Mouse (Mus musculus) erythroid progenitor cell, adult 5-6 weeks (primary cell): ENCODE data around the gene Ipo5. TPM values are rescaled to one million over a fixed set of nuclear protein-coding genes. Genes with fewer than 3 reads are reported as not detected.

Experiments used
- ATAC-seq: replicated peaks from 2 replicates; pipeline ENCODE4 v1.8.0; 2016; ENCODE audit warnings: moderate number of reproducible peaks, mild to moderate bottlenecking, moderate TSS enrichment, inconsistent platforms; ENCODE audit not compliant: poor library complexity, low FRiP score, severe bottlenecking
- total RNA-seq, 2 experiments: library from RNA; stranded (forward) in 1 of 2; stranded (reverse) in 1 of 2; fragments of 150-400 nt in 1 of 2; fragments of 186-747, 209-891 nt in 1 of 2; gene quantifications; 2 replicates each; pipeline versions ENCODE4 v1.2.3 to v1.2.4; 2015 to 2017; ENCODE audit warnings: low replicate concordance in 2 of 2

Ipo5 gene
- total RNA-seq, 2 experiments from 2014 or later = 38.1 to 46.9 TPM

DNA sequence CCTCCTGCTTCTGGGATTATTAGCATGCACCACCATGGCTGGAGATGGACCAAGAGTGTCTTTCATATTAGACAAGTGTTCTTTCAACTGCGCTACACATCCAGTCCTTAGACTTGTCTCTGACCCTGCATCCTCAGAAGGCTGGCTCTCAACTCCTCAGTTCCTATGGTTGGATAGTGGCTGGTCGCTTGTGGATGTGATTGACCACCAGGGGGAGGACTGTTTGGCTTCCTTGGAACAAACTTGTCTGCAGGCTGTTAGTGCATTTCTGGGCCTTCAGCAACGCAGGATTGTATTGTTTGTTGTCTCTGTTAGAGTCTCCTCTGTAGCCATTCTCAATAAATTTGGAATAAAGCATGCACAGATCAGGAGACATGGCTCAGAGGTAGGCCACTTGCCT lies 68.5 kb downstream of the Ipo5 start:
- no peak for ATAC-seq

DNA sequence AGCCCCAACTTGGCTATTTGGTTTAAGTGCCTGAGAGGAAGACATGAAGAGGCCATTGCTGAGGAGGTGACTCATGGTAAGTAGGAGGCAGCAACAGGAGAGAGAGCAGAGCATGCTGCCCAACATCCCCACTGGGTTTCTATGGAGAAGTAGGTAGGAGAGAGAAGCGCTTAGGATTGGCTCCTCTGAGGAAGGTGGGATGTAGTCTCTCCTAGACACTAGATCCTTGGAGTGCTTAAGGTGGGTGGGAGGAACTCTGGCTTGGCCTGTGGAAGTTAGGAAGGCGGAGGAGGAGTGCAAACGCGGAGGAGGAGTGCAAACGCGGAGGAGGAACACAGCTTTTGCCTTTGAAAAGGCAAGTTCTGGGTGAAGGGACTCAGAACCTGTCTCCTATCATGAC lies 78.1 kb downstream of the Ipo5 start:
- ATAC-seq = no peak

Other genes with a start within 250 kb of the Ipo5 start
- not detected in 2 replicates for gene Farp1, start 124.0 kb downstream of the Ipo5 start, total RNA-seq (2015; ENCODE audit: low replicate concordance)
- 0.13 TPM in 1 of 2 replicates, not detected in the other for gene Farp1, start 124.0 kb downstream of the Ipo5 start, total RNA-seq (2017; ENCODE audit: low replicate concordance)